Mouse (Mus musculus) kidney, postnatal 14 days (tissue): ENCODE measurements around the gene Nab2.

ENCODE experiments used
- DNase-seq: peaks from one replicate; pipeline ENCODE4 v3.0.0; 2022; ENCODE audit warnings: mixed read lengths

The Nab2 gene

DNA sequence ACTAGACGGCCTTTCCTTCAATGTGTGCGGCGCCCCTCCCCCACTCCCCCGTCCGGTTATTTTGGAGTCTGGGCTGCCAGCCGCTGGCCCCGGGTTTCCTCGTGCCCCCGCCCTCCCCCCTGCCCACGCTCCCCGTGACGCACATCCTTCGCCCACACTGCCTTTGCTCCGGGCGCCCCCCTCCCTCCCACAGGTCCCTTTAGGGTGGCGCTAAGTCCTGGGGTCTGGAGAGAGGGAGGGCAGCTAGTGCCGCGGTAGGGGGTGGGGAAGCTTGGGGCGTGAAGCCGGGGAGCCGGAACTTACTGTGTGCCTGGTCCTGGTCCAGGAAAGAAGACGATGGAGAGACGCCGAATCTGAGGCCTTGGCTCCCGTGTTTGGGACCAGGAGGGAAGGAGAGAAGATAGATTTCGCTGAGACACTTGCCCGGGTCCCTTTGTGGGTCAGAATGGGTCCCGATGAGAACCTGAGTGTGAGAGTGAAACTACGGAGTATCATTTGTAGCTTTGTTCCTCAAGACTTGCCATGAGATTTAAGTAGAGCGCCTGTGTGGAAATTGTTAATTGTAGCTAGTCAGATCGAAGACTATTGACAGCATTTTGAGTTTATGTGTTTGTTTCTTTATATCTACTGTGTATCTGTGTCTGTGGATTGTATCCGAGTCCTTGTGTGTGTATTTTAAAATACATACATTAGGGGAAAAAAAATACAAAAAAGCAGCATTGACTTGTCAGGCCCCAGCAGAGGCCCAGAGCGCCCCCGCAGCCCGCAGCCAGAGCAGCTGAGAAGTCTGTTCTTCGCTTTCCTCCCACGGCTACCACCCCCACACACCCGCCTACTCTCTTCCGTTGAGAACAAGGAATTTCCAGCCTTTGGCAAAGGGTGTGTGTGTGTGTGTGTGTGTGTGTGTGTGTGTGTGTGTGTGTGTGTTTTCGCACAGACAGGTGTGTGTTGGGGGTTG, at the start of gene Nab2:
Gene Nab2, minus strand, starts transcription at position 476 of the 958 bp plus-strand sequence.
- peak; percentile 89 for DNase-seq

DNA sequence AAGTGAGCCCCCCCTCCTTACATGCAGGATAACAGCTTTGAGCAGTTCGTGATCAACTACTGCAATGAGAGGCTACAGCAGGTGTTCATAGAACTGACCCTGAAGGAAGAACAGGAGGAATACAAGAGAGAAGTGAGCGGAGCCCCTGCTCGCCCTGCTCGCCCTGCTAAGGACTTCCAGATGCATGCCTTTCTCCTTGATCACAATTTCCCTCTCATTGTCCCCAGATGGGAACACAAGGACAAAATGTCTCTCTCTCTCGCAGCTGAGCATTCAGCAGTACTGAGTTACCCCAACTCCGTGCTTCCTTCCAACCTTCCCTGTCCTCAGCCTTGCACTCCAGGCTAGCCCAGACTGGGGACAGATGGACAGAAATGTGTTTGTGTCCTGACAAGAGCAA, 44.4 kb upstream of the Nab2 start:
- DNase-seq, result no peak

- DNase-seq, result no peak
Measured at GRCm38 (mm10) chr10:127710331-127710730, 42.0 kb upstream of the Nab2 start.

DNA sequence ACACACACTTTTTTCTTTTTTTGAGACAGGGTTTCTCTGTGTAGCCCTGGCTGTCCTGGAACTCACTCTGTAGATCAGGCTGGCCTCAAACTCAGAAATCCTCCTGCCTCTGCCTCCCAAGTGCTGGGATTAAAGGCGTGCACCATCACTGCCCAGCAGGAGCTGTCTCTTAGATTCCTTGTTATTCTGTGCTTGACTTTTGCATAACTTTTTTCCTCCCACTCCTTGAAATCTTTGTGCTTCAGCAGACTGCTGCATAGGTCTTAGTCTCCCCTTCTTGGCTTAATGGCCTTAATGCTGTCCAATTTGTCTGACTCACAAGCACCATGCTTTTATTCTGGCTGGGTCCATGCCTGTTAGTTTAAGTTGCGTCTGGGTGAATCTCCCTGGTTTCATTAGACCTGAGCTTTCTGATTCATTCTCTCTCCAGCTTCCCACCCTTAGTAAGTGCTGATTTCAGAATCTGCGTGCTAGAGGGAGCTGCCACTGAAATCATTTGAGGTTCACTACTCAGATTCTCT, 40.5 kb upstream of the Nab2 start:
- DNase-seq, result no peak

- DNase-seq, result peak; percentile 68
Measured at GRCm38 (mm10) chr10:127707721-127708120, 39.4 kb upstream of the Nab2 start.

DNA sequence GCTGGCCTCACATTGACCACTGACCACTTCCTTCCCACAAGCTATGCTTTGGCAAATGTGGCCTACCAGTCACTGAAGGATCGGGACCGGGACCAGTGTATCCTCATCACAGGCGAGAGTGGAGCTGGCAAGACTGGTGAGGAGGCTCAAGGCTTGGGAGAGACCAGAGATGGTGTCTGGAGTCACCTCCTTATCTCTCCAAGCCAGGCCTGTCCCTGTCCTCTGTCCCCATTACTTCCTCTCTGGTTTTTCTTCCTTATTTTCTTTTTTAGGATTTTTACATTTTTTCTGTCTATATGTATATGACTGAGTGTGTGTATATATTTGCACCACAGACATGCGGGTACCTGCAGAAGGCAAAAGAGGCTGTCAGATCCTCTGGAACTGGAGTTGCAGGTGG, 37.4 kb upstream of the Nab2 start:
- no peak for DNase-seq

- DNase-seq, result no peak
Measured at GRCm38 (mm10) chr10:127704766-127705220, 36.4 kb upstream of the Nab2 start, which contains the start of gene Myo1a. Gene Myo1a (plus strand): TSS chr10:127705170.

DNA sequence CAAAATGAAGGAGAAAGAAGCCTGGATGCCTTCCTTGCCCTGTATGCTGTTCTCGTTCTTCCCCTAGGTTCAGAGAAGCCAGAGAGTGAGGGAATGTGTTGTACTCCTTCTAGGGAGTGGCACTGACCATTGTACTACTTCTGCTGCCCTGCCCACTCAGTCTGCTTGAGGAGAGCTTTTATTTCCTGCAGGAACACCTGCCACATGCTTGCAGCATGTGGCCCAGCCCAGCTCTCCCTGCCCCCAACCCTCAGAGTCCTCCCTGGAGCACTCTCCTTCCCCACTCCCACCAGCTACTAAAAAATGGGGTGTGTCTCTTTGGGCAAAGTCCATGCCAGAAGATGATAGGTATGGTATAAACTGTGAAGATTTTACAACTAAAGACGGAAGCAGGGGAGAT, 35.9 kb upstream of the Nab2 start:
- DNase-seq, result no peak

GRCm38 (mm10) chr10:127703299-127703698, 34.9 kb upstream of the Nab2 start:
- peak; percentile 8 for DNase-seq

- no peak for DNase-seq
Measured at GRCm38 (mm10) chr10:127698966-127699365, 30.6 kb upstream of the Nab2 start.

DNA sequence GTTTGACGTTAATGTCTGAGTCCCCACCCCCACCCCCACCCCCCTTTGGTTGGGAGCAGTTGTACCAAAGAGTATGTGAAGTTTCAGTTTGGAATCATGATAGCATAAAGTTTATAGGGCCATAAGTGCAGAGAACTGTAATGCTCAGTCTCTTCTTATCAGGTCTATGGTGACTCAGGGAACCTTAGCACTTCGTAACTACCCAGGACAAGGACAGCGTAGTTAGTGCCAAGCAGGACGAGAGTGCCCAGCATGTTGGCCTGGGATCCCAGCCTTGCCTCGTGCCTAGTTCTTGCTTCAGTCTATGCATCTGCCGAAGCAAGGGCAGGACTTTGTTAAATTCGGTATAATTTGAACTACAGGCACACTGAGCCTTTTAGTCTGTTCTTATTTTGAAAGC, 27.4 kb upstream of the Nab2 start:
- DNase-seq, result no peak

- peak; percentile 22 for DNase-seq
Measured at GRCm38 (mm10) chr10:127694636-127695035, 26.3 kb upstream of the Nab2 start.

GRCm38 (mm10) chr10:127691053-127691452, 22.7 kb upstream of the Nab2 start:
- DNase-seq, result no peak

GRCm38 (mm10) chr10:127682886-127683285, 14.5 kb upstream of the Nab2 start:
- no peak for DNase-seq

- no peak for DNase-seq
Measured at GRCm38 (mm10) chr10:127679881-127680280, 11.5 kb upstream of the Nab2 start.

DNA sequence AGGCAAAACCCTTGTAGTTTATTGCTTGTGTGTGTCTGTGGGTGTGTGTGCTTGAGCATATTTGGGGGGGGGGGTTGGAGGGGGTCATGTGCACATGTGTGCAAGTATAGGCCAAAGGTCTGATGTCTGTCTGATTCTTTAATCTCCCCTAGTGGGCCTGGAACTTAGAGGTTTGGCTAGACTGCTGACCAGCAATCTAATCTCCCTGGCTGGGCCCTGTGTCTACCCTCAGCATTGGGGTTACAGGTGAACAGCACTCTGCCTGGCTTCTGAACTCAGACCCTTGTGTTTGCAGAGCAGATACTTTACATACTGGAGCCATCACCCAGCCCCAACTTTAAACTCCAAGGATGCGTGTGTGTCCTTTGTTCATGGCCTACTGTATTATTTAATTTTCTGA, 10.8 kb upstream of the Nab2 start:
- no peak for DNase-seq

- peak; percentile 82 for DNase-seq
Measured at GRCm38 (mm10) chr10:127677591-127678336, 9.4 kb upstream of the Nab2 start.

DNA sequence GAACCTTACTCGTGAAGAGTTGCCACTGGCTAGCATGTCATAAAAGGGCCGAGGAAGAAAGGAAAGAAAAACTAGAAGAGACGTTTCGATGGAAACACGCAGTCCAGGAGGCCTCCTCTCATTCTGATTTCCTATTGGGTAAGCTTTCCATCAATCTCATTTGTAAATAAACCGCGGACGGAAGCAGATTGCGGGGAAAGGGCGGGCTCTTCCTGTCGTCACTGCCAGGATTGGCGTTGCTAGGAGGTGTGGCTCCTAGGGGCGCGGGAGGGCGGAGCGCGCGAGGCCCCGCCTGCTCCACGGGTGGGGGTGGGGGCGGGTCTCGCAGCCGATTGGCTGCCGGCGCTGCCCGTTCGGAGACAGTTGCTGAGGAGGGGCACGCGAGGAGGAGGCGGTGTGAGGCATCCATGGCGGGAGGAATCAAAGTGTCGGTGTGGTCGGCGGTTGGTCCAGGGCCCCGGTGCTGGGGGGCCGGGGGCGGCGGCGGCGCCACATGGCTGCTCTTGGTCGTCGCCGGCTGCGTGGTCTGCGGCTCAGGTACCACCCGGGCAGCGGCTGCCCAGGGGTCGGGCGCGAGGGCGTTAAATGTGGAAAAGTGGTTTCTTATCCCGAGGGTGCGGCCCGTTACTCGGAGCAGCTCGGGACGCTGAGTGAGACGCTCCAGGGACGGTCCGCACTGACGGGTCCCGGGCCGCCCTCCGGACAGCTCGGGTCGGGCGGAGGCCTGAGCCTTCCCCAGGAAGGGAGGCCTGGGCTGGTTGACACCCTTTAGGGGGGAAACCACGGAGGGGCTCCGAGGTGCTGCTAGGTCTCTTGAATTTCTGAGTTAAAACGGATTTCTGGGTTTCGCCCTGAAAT, 8.6 kb upstream of the Nab2 start:
- peak; percentile 96 for DNase-seq

GRCm38 (mm10) chr10:127675859-127676398, 7.6 kb upstream of the Nab2 start:
- no peak for DNase-seq

GRCm38 (mm10) chr10:127674794-127675522, 6.6 kb upstream of the Nab2 start:
- peak; percentile 95 for DNase-seq

- no peak for DNase-seq
Measured at GRCm38 (mm10) chr10:127674046-127674655, 5.8 kb upstream of the Nab2 start.
